In genomic region chr15:79670972-79671299, GRCm38 (mm10) we compare ENCODE assay signal across 8 mouse cellular contexts. TPM values are rescaled to one million over a fixed set of nuclear protein-coding genes. Genes with fewer than 3 reads are reported as not detected.
DNase-seq lines count a peak whose midpoint lies in the region; ATAC-seq and TF ChIP-seq lines count a peak whose summit lies in the region.

No protein-coding gene starts in this region.

- peaks cover 5% of the 10 kb centered on the region for H3K4me1 ChIP-seq in thymus, adult 2 months (replicated peaks; ENCODE audit: control insufficient read depth, insufficient read depth, low read length)
- H3K4me1 ChIP-seq in liver, embryonic 13.5 days (replicated peaks) = peaks cover 30% of the 10 kb centered on the region

- peaks cover 27% of the 10 kb centered on the region for H3K36me3 ChIP-seq in thymus, adult 2 months (ENCODE audit: control insufficient read depth, insufficient read depth, low read length)
- H3K36me3 ChIP-seq in liver, embryonic 13.5 days = peaks cover 50% of the 10 kb centered on the region

- peak overlapping the region; percentile 86 for H3K4me3 ChIP-seq in thymus, adult 2 months (ENCODE audit: control insufficient read depth, insufficient read depth, low read length)
- H3K4me3 ChIP-seq in liver, embryonic 13.5 days (replicated peaks) = peak overlapping the region; percentile 91

- TF ChIP-seq CTCF in thymus, adult 2 months (IDR thresholded peaks at IDR 0.05; ENCODE audit: borderline replicate concordance, control insufficient read depth, extremely low read depth, insufficient read depth, low read length, poor library complexity) = no peak

- H3K27ac ChIP-seq in thymus, adult 2 months (ENCODE audit: control insufficient read depth, insufficient read depth, low read length) = no peak overlapping the region
- H3K27ac ChIP-seq in liver, embryonic 13.5 days = peak overlapping the region; percentile 85

- no peaks in the 10 kb centered on the region for H3K27me3 ChIP-seq in thymus, adult 2 months (ENCODE audit: control insufficient read depth, insufficient read depth, low read length)
- H3K27me3 ChIP-seq in liver, embryonic 13.5 days = no peaks in the 10 kb centered on the region

- H3K9ac ChIP-seq in liver, embryonic 13.5 days = peak overlapping the region; percentile 91

- peak overlapping the region; percentile 79 for H3K4me2 ChIP-seq in liver, embryonic 13.5 days

- under 1% methylated on average over 37 of the region's 37 CpGs for WGBS in thymus, adult 2 months
- WGBS in liver, embryonic 13.5 days (ENCODE audit: insufficient replicate concordance) = 1% methylated on average over 37 of the region's 37 CpGs

- TF ChIP-seq POLR2A in thymus, adult 2 months (IDR thresholded peaks at IDR 0.05; ENCODE audit: control insufficient read depth, extremely low read depth, insufficient read depth, low read length, poor library complexity) = no peak

- DNase-seq in frontal cortex, postnatal 10 days (ENCODE audit: low spot score in 2 of 2) = no peak
- no peak for DNase-seq in thymus, adult 2 months
- no peak for DNase-seq in thymus, adult 18-20 months
- no peak for DNase-seq in liver, embryonic 13.5 days
- no peak for DNase-seq in adrenal gland, postnatal 14 days
- no peak for DNase-seq in layer of hippocampus, adult 9-11 months
- no peak for DNase-seq in urinary bladder, adult 18-20 months (ENCODE audit: low spot score in 2 of 2)

- ATAC-seq in frontal cortex, adult (ENCODE audit: low TSS enrichment) = 0 out of 2 replicates have a peak, but pooled peaks have one; percentile 11
- peak; percentile 70 for ATAC-seq in liver, embryonic 13.5 days (ENCODE audit: low read depth)

- no peaks in the 10 kb centered on the region for H3K9me3 ChIP-seq in liver, embryonic 13.5 days (replicated peaks)

RNA-seq across cellular contexts. Expression of gene Tomm22, which starts 0.3 kb away (rescaled TPM):
- polyA plus RNA-seq in thymus, adult 2 months (2012; rRNA removed) = 51.7 and 65.2 TPM in 2 replicates
- 199 and 225 TPM in 2 replicates for polyA plus RNA-seq in liver, embryonic 13.5 days (2015; fragmentation: Nextera tagmentation; extraction: Ambion mirVana)
- 116 and 120 TPM in 2 replicates for total RNA-seq in adrenal gland, postnatal 14 days (2021)

RNA-seq across cellular contexts. Expression of gene Cby1, which starts 11.9 kb away (rescaled TPM):
- polyA plus RNA-seq in thymus, adult 2 months (2012; rRNA removed) = 16.0 and 17.9 TPM in 2 replicates
- polyA plus RNA-seq in liver, embryonic 13.5 days (2015; fragmentation: Nextera tagmentation; extraction: Ambion mirVana) = 18.6 and 19.3 TPM in 2 replicates
- total RNA-seq in adrenal gland, postnatal 14 days (2021) = 21.9 and 24.8 TPM in 2 replicates

RNA-seq across cellular contexts. Expression of gene Fam227a, which starts 12.2 kb away (rescaled TPM):
- polyA plus RNA-seq in thymus, adult 2 months (2012; rRNA removed) = 1.0 and 1.2 TPM in 2 replicates
- 0.12 and 0.39 TPM in 2 replicates for polyA plus RNA-seq in liver, embryonic 13.5 days (2015; fragmentation: Nextera tagmentation; extraction: Ambion mirVana)
- 2.6 and 4.8 TPM in 2 replicates for total RNA-seq in adrenal gland, postnatal 14 days (2021)

RNA-seq across cellular contexts. Expression of gene Josd1, which starts 16.8 kb away (rescaled TPM):
- polyA plus RNA-seq in thymus, adult 2 months (2012; rRNA removed) = 23.8 and 30.5 TPM in 2 replicates
- polyA plus RNA-seq in liver, embryonic 13.5 days (2015; fragmentation: Nextera tagmentation; extraction: Ambion mirVana) = 20.0 and 21.6 TPM in 2 replicates
- 38.0 and 43.9 TPM in 2 replicates for total RNA-seq in adrenal gland, postnatal 14 days (2021)

RNA-seq across cellular contexts. Expression of gene Gtpbp1, which starts 19.7 kb away (rescaled TPM):
- polyA plus RNA-seq in thymus, adult 2 months (2012; rRNA removed) = 91.3 and 114 TPM in 2 replicates
- polyA plus RNA-seq in liver, embryonic 13.5 days (2015; fragmentation: Nextera tagmentation; extraction: Ambion mirVana) = 32.6 and 36.9 TPM in 2 replicates
- 26.1 and 35.8 TPM in 2 replicates for total RNA-seq in adrenal gland, postnatal 14 days (2021)
